Mouse (Mus musculus) testis, postnatal 14 days (tissue): ENCODE data around the gene Rpl36a.

Experiments
- DNase-seq: peaks from one replicate; pipeline ENCODE4 v3.0.0; 2021; ENCODE audit warnings: low spot score

Rpl36a gene

GRCm38 (mm10) chrX:134600659-134601379 lies 15.4 kb downstream of the Rpl36a start, which contains the start of the genes Gla and Hnrnph2:
Gene Gla, minus strand, starts transcription at chrX:134601125.
Gene Hnrnph2, plus strand, starts transcription at chrX:134601179.
- peak; percentile 92 for DNase-seq

GRCm38 (mm10) chrX:134601380-134602120 lies 16.1 kb downstream of the Rpl36a start:
- DNase-seq, result no peak

GRCm38 (mm10) chrX:134609472-134609871 lies 24.0 kb downstream of the Rpl36a start:
- DNase-seq, result no peak

GRCm38 (mm10) chrX:134610984-134611383 lies 25.5 kb downstream of the Rpl36a start:
- no peak for DNase-seq

GRCm38 (mm10) chrX:134612285-134612959 lies 27.0 kb downstream of the Rpl36a start:
- peak; percentile 34 for DNase-seq

GRCm38 (mm10) chrX:134614306-134614705 lies 28.9 kb downstream of the Rpl36a start:
- DNase-seq, result no peak

- DNase-seq, result no peak
Measured at GRCm38 (mm10) chrX:134619695-134620094, 34.2 kb downstream of the Rpl36a start.

GRCm38 (mm10) chrX:134620254-134620865 lies 34.9 kb downstream of the Rpl36a start:
- no peak for DNase-seq

GRCm38 (mm10) chrX:134621685-134622084 lies 36.2 kb downstream of the Rpl36a start:
- no peak for DNase-seq

- no peak for DNase-seq
Measured at GRCm38 (mm10) chrX:134623350-134623749, 37.9 kb downstream of the Rpl36a start.

GRCm38 (mm10) chrX:134628200-134628599 lies 42.7 kb downstream of the Rpl36a start:
- DNase-seq, result no peak

- DNase-seq, result no peak
Measured at GRCm38 (mm10) chrX:134632710-134633109, 47.3 kb downstream of the Rpl36a start.

GRCm38 (mm10) chrX:134635111-134635510 lies 49.7 kb downstream of the Rpl36a start:
- DNase-seq, result no peak

- DNase-seq, result no peak
Measured at GRCm38 (mm10) chrX:134635860-134636259, 50.4 kb downstream of the Rpl36a start.
